Mouse (Mus musculus): ENCODE measurements around the gene St3gal4.
A peak's percentile ranks its signal among the peaks of the same experiment; 100 is the strongest.

Gene St3gal4

GRCm38 (mm10) chr9:35105884-35106880 lies 12.9 kb downstream of the St3gal4 start:
- DNase-seq (ENCODE audit: low spot score in 2 of 2), result no peak

- no peak for DNase-seq (ENCODE audit: low spot score in 2 of 2)
Observed at GRCm38 (mm10) chr9:35105438-35105837, 13.6 kb downstream of the St3gal4 start.

- DNase-seq (ENCODE audit: low spot score in 2 of 2), result no peak
Observed at GRCm38 (mm10) chr9:35104711-35105110, 14.4 kb downstream of the St3gal4 start.

GRCm38 (mm10) chr9:35098762-35099161 lies 20.3 kb downstream of the St3gal4 start:
- no peak for DNase-seq (ENCODE audit: low spot score in 2 of 2)

GRCm38 (mm10) chr9:35097901-35098300 lies 21.2 kb downstream of the St3gal4 start:
- no peak for DNase-seq (ENCODE audit: low spot score in 2 of 2)

- DNase-seq (ENCODE audit: low spot score in 2 of 2), result no peak
Observed at GRCm38 (mm10) chr9:35095726-35096125, 23.3 kb downstream of the St3gal4 start.

GRCm38 (mm10) chr9:35093350-35093749 lies 25.7 kb downstream of the St3gal4 start:
- DNase-seq (ENCODE audit: low spot score in 2 of 2), result no peak

- DNase-seq (ENCODE audit: low spot score in 2 of 2), result no peak
Observed at GRCm38 (mm10) chr9:35092904-35093303, 26.2 kb downstream of the St3gal4 start.

- no peak for DNase-seq (ENCODE audit: low spot score in 2 of 2)
Observed at GRCm38 (mm10) chr9:35061446-35061845, 57.6 kb downstream of the St3gal4 start.

- no peak for DNase-seq (ENCODE audit: low spot score in 2 of 2)
Observed at GRCm38 (mm10) chr9:35059881-35060280, 59.2 kb downstream of the St3gal4 start.

GRCm38 (mm10) chr9:35058596-35059354 lies 60.3 kb downstream of the St3gal4 start:
- DNase-seq (ENCODE audit: low spot score in 2 of 2), result peak in 1 of 2 experiments; percentile 0

- DNase-seq (ENCODE audit: low spot score in 2 of 2), result no peak
Observed at GRCm38 (mm10) chr9:35058186-35058585, 60.9 kb downstream of the St3gal4 start.

GRCm38 (mm10) chr9:35057631-35058030 lies 61.4 kb downstream of the St3gal4 start:
- DNase-seq (ENCODE audit: low spot score in 2 of 2), result no peak

GRCm38 (mm10) chr9:35056611-35057010 lies 62.5 kb downstream of the St3gal4 start:
- no peak for DNase-seq (ENCODE audit: low spot score in 2 of 2)

- no peak for DNase-seq (ENCODE audit: low spot score in 2 of 2)
Observed at GRCm38 (mm10) chr9:35055528-35056330, 63.3 kb downstream of the St3gal4 start.

GRCm38 (mm10) chr9:35053669-35054068 lies 65.4 kb downstream of the St3gal4 start:
- DNase-seq (ENCODE audit: low spot score in 2 of 2), result no peak

- no peak for DNase-seq (ENCODE audit: low spot score in 2 of 2)
Observed at GRCm38 (mm10) chr9:35053081-35053480, 66.0 kb downstream of the St3gal4 start.

- no peak for DNase-seq (ENCODE audit: low spot score in 2 of 2)
Observed at GRCm38 (mm10) chr9:35052671-35053070, 66.4 kb downstream of the St3gal4 start.

- DNase-seq (ENCODE audit: low spot score in 2 of 2), result no peak
Observed at GRCm38 (mm10) chr9:35051666-35052065, 67.4 kb downstream of the St3gal4 start.

GRCm38 (mm10) chr9:35050701-35051454 lies 68.2 kb downstream of the St3gal4 start:
- no peak for DNase-seq (ENCODE audit: low spot score in 2 of 2)

Measured in natural killer cell, adult 2 months (primary cell).